Mouse (Mus musculus) CH12.LX (cell line): ENCODE data around the gene Mospd3. TPM values are rescaled to one million over a fixed set of nuclear protein-coding genes. Genes with fewer than 3 reads are reported as not detected.
A peak's percentile ranks its signal among the peaks of the same experiment; 100 is the strongest.

Experiments used
- DNase-seq: peaks from one replicate; pipeline ENCODE4 v3.0.0-alpha.2; 2013; ENCODE audit errors: extremely low read depth
- H3K27ac ChIP-seq: 2 replicates; pipeline ENCODE4 v1.5.1; 2012; ENCODE audit warnings: low read depth, mild to moderate bottlenecking, control low read depth, moderate library complexity; ENCODE audit not compliant: insufficient read depth
- H3K27me3 ChIP-seq: replicated peaks from 2 replicates; pipeline ENCODE3; 2012; ENCODE audit warnings: inconsistent platforms
- H3K36me3 ChIP-seq, 2 experiments: replicated peaks in 1 of 2; 2 replicates each; pipeline versions ENCODE3 to v1.6.1; 2012; ENCODE audit warnings: inconsistent platforms in 1 of 2, low read length in 1 of 2, mild to moderate bottlenecking in 1 of 2, mixed read lengths in 1 of 2, moderate library complexity in 1 of 2; ENCODE audit not compliant: control insufficient read depth in 1 of 2, insufficient read depth in 1 of 2
- H3K4me1 ChIP-seq, 2 experiments: 2 replicates each; pipeline ENCODE4 v1.6.1; 2012; ENCODE audit warnings: inconsistent platforms in 1 of 2, moderate library complexity in 1 of 2; ENCODE audit not compliant: insufficient read depth in 2 of 2, control insufficient read depth in 1 of 2
- H3K4me2 ChIP-seq: 2 replicates; pipeline ENCODE4 v1.6.1; 2012; ENCODE audit warnings: low read depth, mild to moderate bottlenecking, control low read depth; ENCODE audit not compliant: poor library complexity, insufficient read depth, severe bottlenecking
- H3K4me3 ChIP-seq, 3 experiments: fragments of 150-350 bp in 1 of 3; sonication (generic) in 1 of 3; replicated peaks in 1 of 3; 2 replicates each; pipeline versions ENCODE3 to v1.5.1; 2011 to 2012; ENCODE audit warnings: low read depth in 2 of 3, low read length in 2 of 3, mild to moderate bottlenecking in 2 of 3, moderate library complexity in 2 of 3, control low read depth in 1 of 3, improper control_type of control experiment in 1 of 3, inconsistent platforms in 1 of 3, mixed read lengths in 1 of 3; ENCODE audit not compliant: poor library complexity in 1 of 3
- H3K79me2 ChIP-seq: replicated peaks from 2 replicates; pipeline ENCODE4 v1.6.1; 2012; ENCODE audit warnings: mild to moderate bottlenecking, moderate library complexity; ENCODE audit not compliant: control insufficient read depth, poor library complexity, insufficient read depth, severe bottlenecking; ENCODE audit errors: extremely low read depth
- H3K9ac ChIP-seq: 2 replicates; pipeline ENCODE4 v1.6.1; 2012; ENCODE audit warnings: low read depth, mild to moderate bottlenecking, control low read depth, moderate library complexity; ENCODE audit not compliant: insufficient read depth
- H3K9me3 ChIP-seq: replicated peaks from 2 replicates; pipeline ENCODE3; 2012; ENCODE audit warnings: low read length, inconsistent platforms, mixed read lengths
- CHD1 ChIP-seq: IDR thresholded peaks from 2 replicates; pipeline ENCODE4 v1.6.1; 2012; ENCODE audit warnings: low read depth, low read length, improper control_type of control experiment, inconsistent platforms
- CTCF ChIP-seq, 2 experiments: IDR thresholded peaks in 1 of 2; conservative IDR thresholded peaks in 1 of 2; 2 replicates each; pipeline ENCODE4 v1.5.1; 2011 to 2012; ENCODE audit warnings: low read depth in 2 of 2, low read length in 2 of 2, improper control_type of control experiment in 1 of 2, inconsistent platforms in 1 of 2, mild to moderate bottlenecking in 1 of 2, moderate library complexity in 1 of 2
- GABPA ChIP-seq: IDR thresholded peaks from 2 replicates; pipeline ENCODE4 v1.6.1; 2012; ENCODE audit warnings: low read depth, low read length, improper control_type of control experiment, inconsistent platforms; ENCODE audit not compliant: insufficient replicate concordance
- IRF4 ChIP-seq: IDR thresholded peaks from 2 replicates; pipeline ENCODE4 v1.6.1; 2014; ENCODE audit warnings: low read depth, mild to moderate bottlenecking, inconsistent platforms, low read length, improper control_type of control experiment
- JUND ChIP-seq: conservative IDR thresholded peaks from 2 replicates; pipeline ENCODE4 v1.6.1; 2011; ENCODE audit warnings: low read depth, low read length, improper control_type of control experiment
- KAT2A ChIP-seq: IDR thresholded peaks from 2 replicates; pipeline ENCODE4 v1.6.1; 2012; ENCODE audit warnings: low read length, improper control_type of control experiment, inconsistent platforms; ENCODE audit not compliant: insufficient replicate concordance
- MAX ChIP-seq: IDR thresholded peaks from 2 replicates; pipeline ENCODE4 v1.6.1; 2011; ENCODE audit warnings: low read length, improper control_type of control experiment
- MAZ ChIP-seq: IDR thresholded peaks from 2 replicates; pipeline ENCODE4 v1.6.1; 2012; ENCODE audit warnings: low read depth, mild to moderate bottlenecking, inconsistent platforms, low read length, improper control_type of control experiment, moderate library complexity
- MXI1 ChIP-seq: IDR thresholded peaks from 2 replicates; pipeline ENCODE4 v1.6.1; 2011; ENCODE audit warnings: mild to moderate bottlenecking, low read depth, low read length, improper control_type of control experiment
- MYC ChIP-seq: IDR thresholded peaks from 2 replicates; pipeline ENCODE4 v1.6.1; 2011; ENCODE audit warnings: low read depth, mild to moderate bottlenecking, improper control_type of control experiment, low read length
- NRF1 ChIP-seq: IDR thresholded peaks from 2 replicates; pipeline ENCODE4 v1.6.1; 2014; ENCODE audit warnings: low read depth, mild to moderate bottlenecking, inconsistent platforms, low read length, improper control_type of control experiment, moderate library complexity
- POLR2AphosphoS2 ChIP-seq: IDR thresholded peaks from 2 replicates; pipeline ENCODE4 v1.6.1; 2011; ENCODE audit warnings: low read depth, low read length, improper control_type of control experiment
- RCOR1 ChIP-seq: conservative IDR thresholded peaks from 2 replicates; pipeline ENCODE4 v1.6.1; 2012; ENCODE audit warnings: low read depth, mild to moderate bottlenecking, inconsistent platforms, low read length, improper control_type of control experiment
- SMC3 ChIP-seq: IDR thresholded peaks from 2 replicates; pipeline ENCODE4 v1.6.1; 2011; ENCODE audit warnings: low read depth, low read length, improper control_type of control experiment
- TBP ChIP-seq: conservative IDR thresholded peaks from 2 replicates; pipeline ENCODE4 v1.6.1; 2011; ENCODE audit warnings: low read depth, low read length, improper control_type of control experiment
- UBTF ChIP-seq: IDR thresholded peaks from 2 replicates; pipeline ENCODE4 v1.6.1; 2012; ENCODE audit warnings: low read depth, mild to moderate bottlenecking, inconsistent platforms, low read length, improper control_type of control experiment, moderate library complexity
- USF1 ChIP-seq: IDR thresholded peaks from 2 replicates; pipeline ENCODE4 v1.6.1; 2014; ENCODE audit warnings: low read depth, mild to moderate bottlenecking, inconsistent platforms, low read length, improper control_type of control experiment
- USF2 ChIP-seq: conservative IDR thresholded peaks from 2 replicates; pipeline ENCODE4 v1.6.1; 2011; ENCODE audit warnings: low read depth, low read length, improper control_type of control experiment
- ZKSCAN1 ChIP-seq: IDR thresholded peaks from 2 replicates; pipeline ENCODE4 v1.6.1; 2012; ENCODE audit warnings: low read depth, inconsistent platforms, low read length, improper control_type of control experiment, borderline replicate concordance
- ZMIZ1 ChIP-seq: IDR thresholded peaks from 2 replicates; pipeline ENCODE4 v1.6.1; 2012; ENCODE audit warnings: low read depth, mild to moderate bottlenecking, inconsistent platforms, low read length, improper control_type of control experiment
- ZNF384 ChIP-seq: IDR thresholded peaks from 2 replicates; pipeline ENCODE4 v1.6.1; 2012; ENCODE audit warnings: low read depth, low read length, improper control_type of control experiment, inconsistent platforms
- dilution Hi-C: fragments of 300-500 bp; cut with MboI; formaldehyde crosslinking; loops from 2 replicates; pipeline ENCODE4 v1.14.3; 2020; ENCODE audit warnings: low sequenced_read_pairs; ENCODE audit not compliant: extremely low pct_unique_long_range_greater_than_20kb, extremely low pct_ligation_motif_present
- in situ Hi-C: fragments of 300-500 bp; cut with MboI; formaldehyde crosslinking; loops from 3 replicates; pipeline ENCODE4 v1.14.3; 2019; ENCODE audit warnings: low sequenced_read_pairs, low pct_ligation_motif_present, low pct_unique_long_range_greater_than_20kb, mixed read lengths
- polyA plus RNA-seq: library from polyadenylated mRNA; unstranded; fragments of >175 nt; gene quantifications from 2 replicates; pipeline ENCODE4 v1.2.1, GENCODE M21; 2012; ENCODE audit warnings: low read depth; ENCODE audit not compliant: insufficient read length
- total RNA-seq, 2 experiments: library from RNA; depleted of rRNA; stranded (reverse); fragments of 300-350 nt in 1 of 2; fragments of >200 nt in 1 of 2; gene quantifications; 2 replicates each; pipeline ENCODE4 v1.2.3; 2012 to 2014

Mospd3 gene
- total and polyA plus RNA-seq, 3 experiments: 1.5 to 23.7 (median 4.2) TPM

DNA sequence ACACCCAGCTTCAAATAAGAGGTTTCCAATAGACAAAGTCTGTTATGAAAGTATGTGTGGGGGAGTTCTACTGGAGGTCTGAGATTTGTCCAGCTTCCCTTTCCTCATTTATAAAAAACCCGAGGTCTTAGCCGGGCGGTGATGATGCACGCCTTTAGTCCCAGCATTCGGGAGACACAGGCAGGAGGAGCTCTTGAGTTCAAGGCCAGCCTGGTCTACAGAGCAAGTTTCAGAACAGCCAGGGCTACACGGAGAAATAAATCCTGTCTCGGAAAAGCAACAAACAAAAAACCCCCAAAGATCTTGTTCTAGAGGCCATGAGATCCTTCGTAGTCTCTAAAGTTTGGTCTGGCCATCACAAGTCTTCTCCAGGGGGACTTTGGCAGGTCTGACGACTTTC lies 27.1 kb upstream of the Mospd3 start:
- H3K4me2 ChIP-seq: peak overlapping the region; percentile 91
- H3K9me3 ChIP-seq: peaks cover 1% of the 10 kb centered on the region
- dilution Hi-C loops: no loop called here
- peak overlapping the region; percentile 84 for H3K9ac ChIP-seq
- peak in 1 of 2 experiments; percentile 41; a peak in 2 of 4 replicates for TF ChIP-seq CTCF (conservative IDR thresholded peaks at IDR 0.05 in 1 of 2, IDR thresholded peaks at IDR 0.05 in 1 of 2; ENCODE audit: low read depth in 2 of 2, low read length in 2 of 2)
- TF ChIP-seq KAT2A: no peak
- no peak for TF ChIP-seq ZMIZ1
- no peak for TF ChIP-seq NRF1
- TF ChIP-seq MAX: 0 out of 2 replicates have a peak, but pooled peaks have one; percentile 3
- peak; percentile 27; the same call in 1 of the 2 replicates for TF ChIP-seq SMC3
- no peak for TF ChIP-seq ZNF384
- TF ChIP-seq USF2: no peak
- peaks cover 14% of the 10 kb centered on the region for H3K79me2 ChIP-seq
- H3K36me3 ChIP-seq: peaks cover 0 to 7% of the 10 kb centered on the region in 2 experiments
- H3K4me3 ChIP-seq: peak overlapping the region; percentile 58 to 81 (median 66)
- H3K27me3 ChIP-seq: no peaks in the 10 kb centered on the region
- H3K27ac ChIP-seq: peak overlapping the region; percentile 85
- in situ Hi-C loops: no loop called here
- H3K4me1 ChIP-seq: peaks cover 14 to 35% of the 10 kb centered on the region in 2 experiments
- peak; percentile 33 for DNase-seq

DNA sequence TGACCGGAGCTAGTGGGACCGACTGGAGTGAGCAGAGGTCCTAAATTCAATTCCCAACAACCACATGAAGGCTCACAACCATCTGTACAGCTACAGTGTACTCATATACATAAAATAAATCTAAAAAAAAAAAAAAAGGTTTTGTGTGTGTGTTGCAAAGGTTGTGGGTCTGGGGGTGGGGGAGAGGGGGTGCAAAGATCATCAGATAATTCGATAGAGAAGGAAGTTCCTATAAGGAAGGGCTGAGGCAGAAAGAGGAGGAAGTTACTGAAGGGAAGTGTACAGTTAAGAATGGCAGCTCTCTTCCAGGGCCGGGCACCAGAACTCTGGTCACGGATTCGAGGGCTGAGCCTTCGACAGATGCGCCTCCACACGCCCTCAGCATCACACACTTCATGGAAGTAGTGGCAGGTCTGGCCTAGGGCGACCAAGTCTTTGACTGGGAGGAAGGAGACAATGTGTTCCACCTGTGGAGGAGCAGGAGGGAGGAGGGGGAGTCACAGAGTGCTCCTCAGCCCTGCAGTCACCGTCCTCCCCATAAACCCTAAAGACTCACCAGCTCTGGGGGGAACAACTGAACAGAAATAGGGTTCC lies 23.2 kb upstream of the Mospd3 start:
- H3K4me3 ChIP-seq: no peak overlapping the region
- no peak overlapping the region for H3K27ac ChIP-seq
- peaks cover 1% of the 10 kb centered on the region for H3K27me3 ChIP-seq
- DNase-seq: no peak
- no peak overlapping the region for H3K4me2 ChIP-seq
- H3K79me2 ChIP-seq: no peaks in the 10 kb centered on the region
- no peak for TF ChIP-seq TBP
- no peak for TF ChIP-seq KAT2A
- no peak for TF ChIP-seq RCOR1
- no peak for TF ChIP-seq CTCF (conservative IDR thresholded peaks at IDR 0.05 in 1 of 2, IDR thresholded peaks at IDR 0.05 in 1 of 2; ENCODE audit: low read depth in 2 of 2, low read length in 2 of 2)
- TF ChIP-seq NRF1: no peak
- TF ChIP-seq USF1: no peak
- TF ChIP-seq MYC: no peak
- TF ChIP-seq ZMIZ1: no peak
- TF ChIP-seq POLR2AphosphoS2: no peak
- no peak for TF ChIP-seq UBTF
- no peak for TF ChIP-seq MAZ
- TF ChIP-seq MXI1: no peak
- no peak for TF ChIP-seq CHD1
- TF ChIP-seq IRF4: no peak
- TF ChIP-seq ZKSCAN1: no peak
- no peak for TF ChIP-seq GABPA
- TF ChIP-seq JUND: no peak
- no peaks in the 10 kb centered on the region for H3K36me3 ChIP-seq
- dilution Hi-C loops (no loop called here), in situ Hi-C loops (no loop called here)
- peaks cover 2% of the 10 kb centered on the region for H3K9me3 ChIP-seq
- no peak overlapping the region for H3K9ac ChIP-seq
- peaks cover 3 to 8% of the 10 kb centered on the region in 2 experiments for H3K4me1 ChIP-seq
